Mouse (Mus musculus) intestine, postnatal 0 days (tissue): ENCODE data around the gene Cnnm4. TPM values are rescaled to one million over a fixed set of nuclear protein-coding genes. Genes with fewer than 3 reads are reported as not detected.

Experiments
- ATAC-seq: fragments of 200-750 bp; cut with Nextera tagmentation; 2 replicates; pipeline ENCODE4 v1.8.0; 2017; ENCODE audit warnings: mild to moderate bottlenecking, moderate TSS enrichment, moderate library complexity
- H3K27ac ChIP-seq: fragments of 300-500 bp; sonication (generic); 2 replicates; pipeline ENCODE4 v1.5.1; 2014; ENCODE audit warnings: mild to moderate bottlenecking, low read depth, low read length, moderate library complexity
- H3K27me3 ChIP-seq: fragments of 300-500 bp; sonication (generic); replicated peaks from 2 replicates; pipeline ENCODE4 v1.6.1; 2014; ENCODE audit warnings: low read length, mixed read lengths; ENCODE audit not compliant: control insufficient read depth, insufficient read depth
- H3K36me3 ChIP-seq: fragments of 300-500 bp; sonication (generic); 2 replicates; pipeline ENCODE4 v1.6.1; 2014; ENCODE audit warnings: mild to moderate bottlenecking, moderate library complexity; ENCODE audit not compliant: control insufficient read depth, insufficient read depth
- H3K4me1 ChIP-seq: fragments of 300-500 bp; sonication (generic); replicated peaks from 2 replicates; pipeline ENCODE4 v1.6.1; 2014; ENCODE audit warnings: antibody characterized with exemption, low read length, mixed read lengths; ENCODE audit not compliant: control insufficient read depth, insufficient read depth
- H3K4me2 ChIP-seq: fragments of 300-500 bp; sonication (generic); replicated peaks from 2 replicates; pipeline ENCODE4 v1.6.1; 2014; ENCODE audit warnings: low read depth, mild to moderate bottlenecking, moderate library complexity
- H3K4me3 ChIP-seq: fragments of 300-500 bp; sonication (generic); 2 replicates; pipeline ENCODE4 v1.5.1; 2014; ENCODE audit warnings: low read depth, low read length
- H3K9ac ChIP-seq: fragments of 300-500 bp; sonication (generic); 2 replicates; pipeline ENCODE4 v1.6.1; 2014; ENCODE audit warnings: mild to moderate bottlenecking, low read depth, low read length
- H3K9me3 ChIP-seq: fragments of 300-500 bp; sonication (generic); 2 replicates; pipeline ENCODE4 v1.6.1; 2016; ENCODE audit warnings: mixed run types; ENCODE audit not compliant: control insufficient read depth
- CTCF ChIP-seq: sonication (generic); IDR thresholded peaks from 2 replicates; pipeline ENCODE4 v1.5.1; 2016; ENCODE audit warnings: low read depth, mild to moderate bottlenecking, control low read depth, antibody characterized with exemption, moderate library complexity
- WGBS: fragments of 180-500 bp; shearing (Covaris S2); extraction: QIAGEN DNeasy Blood & Tissue Kit; methylation state at CpG from one replicate; pipeline ENCODE4 v1.1.7; 2014; 5-methylcytosine and 5-hydroxymethylcytosine counted together
- polyA plus RNA-seq: library from polyadenylated mRNA; unstranded; fragments of >200 nt; fragmentation: Nextera tagmentation; extraction: Ambion mirVana; gene quantifications from 2 replicates; pipeline ENCODE4 v1.2.1, GENCODE M21; 2015

Cnnm4 gene
- polyA plus RNA-seq, 1 experiment from 2014 or later = 18.4 TPM

GRCm38 (mm10) chr1:36492416-36493139 lies 21.2 kb downstream of the Cnnm4 start:
- Histone ChIP-seq H3K27ac (peak overlapping the region; percentile 66), H3K9me3 (no peaks in the 10 kb centered on the region), H3K9ac (0 out of 2 replicates have a peak overlapping the region, but pooled peaks have one; percentile 7), H3K4me2 (peak overlapping the region; percentile 30), H3K27me3 (no peaks in the 10 kb centered on the region), H3K4me1 (0 out of 2 replicates have a peak, but pooled peaks cover 12% of the 10 kb centered on the region), H3K36me3 (no peaks in the 10 kb centered on the region), H3K4me3 (no peak overlapping the region)
- TF ChIP-seq CTCF = peak; percentile 84
- WGBS = 18% methylated on average over 9 of the region's 9 CpGs
- peak; percentile 80 for ATAC-seq

- 0 out of 2 replicates have a peak, but pooled peaks cover 12% of the 10 kb centered on the region for H3K4me1 ChIP-seq
- no peaks in the 10 kb centered on the region for H3K9me3 ChIP-seq
- no peak overlapping the region for H3K4me3 ChIP-seq
- H3K27ac ChIP-seq = peak overlapping the region; percentile 54
- ATAC-seq = peak; percentile 42; the same call in 1 of the 2 replicates
- WGBS = 43% methylated on average over 6 of the region's 6 CpGs
- H3K36me3 ChIP-seq = peaks cover 7% of the 10 kb centered on the region; the same call in 1 of the 2 replicates
- no peak for TF ChIP-seq CTCF
- no peaks in the 10 kb centered on the region for H3K27me3 ChIP-seq
- no peak overlapping the region for H3K9ac ChIP-seq
- peak overlapping the region; percentile 18; the same call in 1 of the 2 replicates for H3K4me2 ChIP-seq
Measured at GRCm38 (mm10) chr1:36493299-36493698, 21.9 kb downstream of the Cnnm4 start.

GRCm38 (mm10) chr1:36496719-36497118 lies 25.3 kb downstream of the Cnnm4 start:
- Histone ChIP-seq H3K4me2 (no peak overlapping the region), H3K4me3 (no peak overlapping the region), H3K9me3 (no peaks in the 10 kb centered on the region), H3K9ac (no peak overlapping the region), H3K4me1 (0 out of 2 replicates have a peak, but pooled peaks cover 7% of the 10 kb centered on the region), H3K27me3 (no peaks in the 10 kb centered on the region), H3K36me3 (peaks cover 35% of the 10 kb centered on the region; the same call in 1 of the 2 replicates), H3K27ac (no peak overlapping the region)
- peak; percentile 67 for TF ChIP-seq CTCF
- WGBS = 34% methylated on average over 2 of the region's 2 CpGs
- no peak for ATAC-seq

GRCm38 (mm10) chr1:36497312-36497711 lies 25.9 kb downstream of the Cnnm4 start:
- H3K27me3 ChIP-seq = no peaks in the 10 kb centered on the region
- H3K4me3 ChIP-seq = no peak overlapping the region
- 0 out of 2 replicates have a peak, but pooled peaks cover 3% of the 10 kb centered on the region for H3K4me1 ChIP-seq
- H3K9ac ChIP-seq = no peak overlapping the region
- no peak overlapping the region for H3K27ac ChIP-seq
- no peaks in the 10 kb centered on the region for H3K9me3 ChIP-seq
- ATAC-seq = no peak
- H3K4me2 ChIP-seq = no peak overlapping the region
- peaks cover 39% of the 10 kb centered on the region; the same call in 1 of the 2 replicates for H3K36me3 ChIP-seq
- 77% methylated on average over 2 of the region's 2 CpGs for WGBS
- no peak for TF ChIP-seq CTCF

GRCm38 (mm10) chr1:36501261-36501660 lies 29.8 kb downstream of the Cnnm4 start:
- TF ChIP-seq CTCF = peak; percentile 96
- 6% methylated on average over 3 of the region's 3 CpGs for WGBS
- Histone ChIP-seq H3K4me2 (no peak overlapping the region), H3K9me3 (no peaks in the 10 kb centered on the region), H3K4me1 (no peaks in the 10 kb centered on the region), H3K36me3 (peaks cover 54% of the 10 kb centered on the region), H3K9ac (no peak overlapping the region), H3K4me3 (no peak overlapping the region), H3K27ac (no peak overlapping the region), H3K27me3 (no peaks in the 10 kb centered on the region)
- ATAC-seq = peak; percentile 25; the same call in 1 of the 2 replicates

GRCm38 (mm10) chr1:36508238-36508637 lies 36.8 kb downstream of the Cnnm4 start:
- no peak for ATAC-seq
- H3K4me2 ChIP-seq = no peak overlapping the region
- TF ChIP-seq CTCF = no peak
- H3K4me1 ChIP-seq = no peaks in the 10 kb centered on the region
- no peaks in the 10 kb centered on the region for H3K9me3 ChIP-seq
- no peak overlapping the region for H3K9ac ChIP-seq
- H3K27ac ChIP-seq = no peak overlapping the region
- no peak overlapping the region for H3K4me3 ChIP-seq
- WGBS = 55% methylated on average over 5 of the region's 5 CpGs
- H3K36me3 ChIP-seq = peaks cover 29% of the 10 kb centered on the region
- H3K27me3 ChIP-seq = no peaks in the 10 kb centered on the region
